Mouse (Mus musculus) brain, embryonic 14.5 days (tissue): ENCODE measurements around the gene Snrk.

Experiments
- CTCF ChIP-seq: fragments of 200-500 bp; IDR thresholded peaks from 2 replicates; pipeline ENCODE4 v1.5.1; 2012; ENCODE audit warnings: inconsistent platforms, mild to moderate bottlenecking, moderate library complexity, borderline replicate concordance; ENCODE audit not compliant: insufficient read depth, insufficient read length; ENCODE audit errors: extremely low read depth
- POLR2A ChIP-seq: fragments of 200-500 bp; IDR thresholded peaks from 2 replicates; pipeline ENCODE4 v1.6.1; 2012; ENCODE audit warnings: mild to moderate bottlenecking, inconsistent platforms, borderline replicate concordance; ENCODE audit not compliant: poor library complexity, insufficient read depth, insufficient read length, severe bottlenecking; ENCODE audit errors: extremely low read depth

- TF ChIP-seq CTCF (no peak), POLR2A (no peak)
These were observed 42.5 kb upstream of the Snrk start for GRCm38 (mm10) chr9:122074575-122074974.
